Mouse (Mus musculus): Measurements from ENCODE around the gene Fndc3b. TPM values are rescaled to one million over a fixed set of nuclear protein-coding genes. Genes with fewer than 3 reads are reported as not detected.
A peak's percentile ranks its signal among the peaks of the same experiment; 100 is the strongest.
"Not testable (repeated sequence)": the region's sequence is repeated elsewhere in the genome, so short reads cannot be mapped to it uniquely, and the experiment has no call there.

Fndc3b gene
- polyA plus RNA-seq, 1 experiment from 2014 or later, result 10.0 TPM

GRCm38 (mm10) chr3:27411286-27411685, 299.8 kb downstream of the Fndc3b start:
- 92% methylated on average over 2 of the region's 2 CpGs for whole genome bisulfite sequencing
- H3K4me3 ChIP-seq, result no peak overlapping the region
- H3K27me3 ChIP-seq (replicated peaks; ENCODE audit: low read depth, poor library complexity, severe bottlenecking), result no peaks in the 10 kb centered on the region

DNA sequence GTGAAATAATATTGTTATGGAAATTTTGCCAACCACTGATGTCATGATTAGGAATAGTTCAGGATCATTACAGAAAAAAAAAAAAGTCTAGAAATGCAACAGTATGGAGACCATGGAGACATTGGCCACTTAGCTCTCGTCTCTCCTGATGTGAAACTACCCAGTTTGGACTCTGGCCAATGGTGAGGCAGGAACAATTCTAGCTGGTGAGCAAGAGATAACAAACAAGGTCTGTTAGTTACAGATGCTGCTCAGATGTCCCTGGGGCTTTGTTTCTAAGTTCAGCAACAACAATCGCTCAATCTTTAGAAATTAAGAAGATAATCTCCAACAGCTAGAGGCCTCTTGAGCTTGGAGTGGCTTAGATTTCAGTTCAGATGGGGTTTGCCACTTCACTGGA, 302.5 kb downstream of the Fndc3b start:
- H3K9me3 ChIP-seq, result no peaks in the 10 kb centered on the region
- no peaks in the 10 kb centered on the region for H3K4me1 ChIP-seq
- no peak overlapping the region for H3K4me3 ChIP-seq
- DNase-seq (ENCODE audit: low spot score), result no peak
- no peaks in the 10 kb centered on the region for H3K27me3 ChIP-seq (replicated peaks; ENCODE audit: low read depth, poor library complexity, severe bottlenecking)
- no peaks in the 10 kb centered on the region for H3K36me3 ChIP-seq (replicated peaks)
- H3K27ac ChIP-seq (replicated peaks), result no peak overlapping the region
- WGBS, result 71% methylated on average over 2 of the region's 2 CpGs

More at GRCm38 (mm10) chr3:27411286-27411685, 299.8 kb downstream of the Fndc3b start:
- Histone ChIP-seq H3K36me3 (replicated peaks) (no peaks in the 10 kb centered on the region), H3K9me3 (no peaks in the 10 kb centered on the region), H3K27ac (replicated peaks) (no peak overlapping the region), H3K4me1 (no peaks in the 10 kb centered on the region)
- DNase-seq (ENCODE audit: low spot score), result no peak

- H3K9me3 ChIP-seq, result no peaks in the 10 kb centered on the region
- no peak for DNase-seq (ENCODE audit: low spot score)
- no peak overlapping the region for H3K4me3 ChIP-seq
- no peaks in the 10 kb centered on the region for H3K36me3 ChIP-seq (replicated peaks)
- no peak overlapping the region for H3K27ac ChIP-seq (replicated peaks)
- WGBS, result 78% methylated on average over 3 of the region's 3 CpGs
- H3K27me3 ChIP-seq (replicated peaks; ENCODE audit: low read depth, poor library complexity, severe bottlenecking), result no peaks in the 10 kb centered on the region
- H3K4me1 ChIP-seq, result no peaks in the 10 kb centered on the region
These were observed 304.7 kb downstream of the Fndc3b start for GRCm38 (mm10) chr3:27406440-27406839.

- H3K27ac ChIP-seq (replicated peaks); H3K36me3 ChIP-seq (replicated peaks); DNase-seq (ENCODE audit: low spot score); H3K9me3 ChIP-seq; H3K4me3 ChIP-seq; H3K27me3 ChIP-seq (replicated peaks; ENCODE audit: low read depth, poor library complexity, severe bottlenecking); H3K4me1 ChIP-seq: not testable (repeated sequence)
- 94% methylated on average over 3 of the region's 3 CpGs for WGBS
These were observed 310.1 kb downstream of the Fndc3b start for GRCm38 (mm10) chr3:27400996-27401395.

- WGBS, result 82% methylated on average over 1 of the region's 1 CpGs
- Histone ChIP-seq H3K9me3 (no peaks in the 10 kb centered on the region), H3K27me3 (replicated peaks; ENCODE audit: low read depth, poor library complexity, severe bottlenecking) (no peaks in the 10 kb centered on the region), H3K4me3 (no peak overlapping the region), H3K27ac (replicated peaks) (no peak overlapping the region), H3K4me1 (no peaks in the 10 kb centered on the region), H3K36me3 (replicated peaks) (no peaks in the 10 kb centered on the region)
- DNase-seq (ENCODE audit: low spot score), result no peak
These were observed 321.2 kb downstream of the Fndc3b start for GRCm38 (mm10) chr3:27389923-27390322.

- 73% methylated on average over 3 of the region's 3 CpGs for WGBS
- Histone ChIP-seq H3K27ac (replicated peaks) (no peak overlapping the region), H3K4me3 (no peak overlapping the region), H3K27me3 (replicated peaks; ENCODE audit: low read depth, poor library complexity, severe bottlenecking) (no peaks in the 10 kb centered on the region), H3K4me1 (no peaks in the 10 kb centered on the region), H3K36me3 (replicated peaks) (no peaks in the 10 kb centered on the region), H3K9me3 (no peaks in the 10 kb centered on the region)
- no peak for DNase-seq (ENCODE audit: low spot score)
These were observed 326.3 kb downstream of the Fndc3b start for GRCm38 (mm10) chr3:27384836-27385235.

DNA sequence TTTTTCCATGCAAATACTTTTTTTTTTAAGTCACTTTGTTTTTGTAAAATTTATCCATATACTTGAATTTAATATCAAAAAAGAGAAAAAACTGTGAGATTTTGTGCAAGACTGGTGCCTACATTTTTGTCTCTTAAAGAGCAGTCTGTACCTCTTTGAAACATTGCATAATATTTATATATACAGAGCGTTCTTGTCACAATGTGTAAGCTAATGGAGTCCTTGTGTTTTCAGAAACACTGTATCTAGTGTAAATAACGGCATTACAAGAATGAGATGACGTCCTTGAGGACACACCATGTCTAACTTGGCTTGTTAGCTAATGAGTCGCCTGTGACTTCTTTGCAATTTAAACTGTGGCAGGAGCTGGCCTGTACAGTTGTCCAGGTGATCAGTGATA, 333.2 kb downstream of the Fndc3b start:
- no peaks in the 10 kb centered on the region for H3K36me3 ChIP-seq (replicated peaks)
- H3K27me3 ChIP-seq (replicated peaks; ENCODE audit: low read depth, poor library complexity, severe bottlenecking), result peaks cover 26% of the 10 kb centered on the region
- no peak overlapping the region for H3K4me3 ChIP-seq
- DNase-seq (ENCODE audit: low spot score), result no peak
- no peaks in the 10 kb centered on the region for H3K9me3 ChIP-seq
- WGBS, result 81% methylated on average over 4 of the region's 4 CpGs
- H3K27ac ChIP-seq (replicated peaks), result no peak overlapping the region
- H3K4me1 ChIP-seq, result no peaks in the 10 kb centered on the region

DNA sequence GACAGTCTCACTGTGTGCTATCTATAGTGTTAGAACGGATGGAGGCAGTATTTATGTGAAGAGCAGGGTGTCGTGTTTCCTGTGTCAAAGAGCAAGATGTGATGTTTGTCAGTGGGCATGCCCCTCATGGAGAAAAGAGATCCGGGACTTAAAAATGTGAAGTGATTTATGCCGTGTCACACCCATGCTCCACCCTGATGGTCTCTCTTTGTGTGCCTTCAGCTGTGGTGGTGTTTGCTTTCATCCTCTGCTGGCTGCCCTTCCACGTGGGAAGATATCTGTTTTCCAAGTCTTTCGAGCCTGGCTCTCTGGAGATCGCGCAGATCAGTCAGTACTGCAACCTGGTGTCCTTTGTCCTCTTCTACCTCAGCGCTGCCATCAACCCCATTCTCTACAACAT, 336.7 kb downstream of the Fndc3b start:
- peaks cover 15% of the 10 kb centered on the region for H3K4me1 ChIP-seq
- no peaks in the 10 kb centered on the region for H3K36me3 ChIP-seq (replicated peaks)
- H3K4me3 ChIP-seq, result no peak overlapping the region
- H3K9me3 ChIP-seq, result no peaks in the 10 kb centered on the region
- 69% methylated on average over 9 of the region's 9 CpGs for WGBS
- no peak for DNase-seq (ENCODE audit: low spot score)
- H3K27me3 ChIP-seq (replicated peaks; ENCODE audit: low read depth, poor library complexity, severe bottlenecking), result peaks cover 62% of the 10 kb centered on the region
- no peak overlapping the region for H3K27ac ChIP-seq (replicated peaks)

GRCm38 (mm10) chr3:27371725-27372650, 339.1 kb downstream of the Fndc3b start:
- peak overlapping the region; percentile 47 for H3K4me3 ChIP-seq
- peaks cover 65% of the 10 kb centered on the region for H3K27me3 ChIP-seq (replicated peaks; ENCODE audit: low read depth, poor library complexity, severe bottlenecking)
- H3K9me3 ChIP-seq, result no peaks in the 10 kb centered on the region
- 2% methylated on average over 77 of the region's 77 CpGs for WGBS
- H3K27ac ChIP-seq (replicated peaks), result no peak overlapping the region
- no peaks in the 10 kb centered on the region for H3K36me3 ChIP-seq (replicated peaks)
- DNase-seq (ENCODE audit: low spot score), result peak; percentile 29
- H3K4me1 ChIP-seq, result peaks cover 15% of the 10 kb centered on the region

GRCm38 (mm10) chr3:27371276-27371621, 339.9 kb downstream of the Fndc3b start, which contains the start of gene Ghsr:
Ghsr (plus strand) TSS chr3:27371351.
- Histone ChIP-seq H3K4me1 (peaks cover 15% of the 10 kb centered on the region), H3K36me3 (replicated peaks) (no peaks in the 10 kb centered on the region), H3K27ac (replicated peaks) (no peak within 1 kb of the TSS), H3K27me3 (replicated peaks; ENCODE audit: low read depth, poor library complexity, severe bottlenecking) (peaks cover 65% of the 10 kb centered on the region), H3K4me3 (peak within 1 kb of the TSS; percentile 47), H3K9me3 (no peaks in the 10 kb centered on the region)
- no peak for DNase-seq (ENCODE audit: low spot score)
- 1% methylated on average over 19 of the region's 19 CpGs for whole genome bisulfite sequencing

- WGBS, result 4% methylated on average over 20 of the region's 20 CpGs
- peaks cover 15% of the 10 kb centered on the region for H3K4me1 ChIP-seq
- H3K27me3 ChIP-seq (replicated peaks; ENCODE audit: low read depth, poor library complexity, severe bottlenecking), result peaks cover 65% of the 10 kb centered on the region
- no peaks in the 10 kb centered on the region for H3K9me3 ChIP-seq
- no peak for DNase-seq (ENCODE audit: low spot score)
- H3K4me3 ChIP-seq, result peak overlapping the region; percentile 47
- H3K36me3 ChIP-seq (replicated peaks), result no peaks in the 10 kb centered on the region
- H3K27ac ChIP-seq (replicated peaks), result no peak overlapping the region
These were observed 340.4 kb downstream of the Fndc3b start for GRCm38 (mm10) chr3:27370582-27371275.

- 5% methylated on average over 10 of the region's 10 CpGs for WGBS
- no peaks in the 10 kb centered on the region for H3K9me3 ChIP-seq
- H3K27ac ChIP-seq (replicated peaks), result no peak overlapping the region
- H3K4me1 ChIP-seq, result peaks cover 15% of the 10 kb centered on the region
- DNase-seq (ENCODE audit: low spot score), result peak; percentile 85
- peaks cover 60% of the 10 kb centered on the region for H3K27me3 ChIP-seq (replicated peaks; ENCODE audit: low read depth, poor library complexity, severe bottlenecking)
- H3K4me3 ChIP-seq, result no peak overlapping the region
- H3K36me3 ChIP-seq (replicated peaks), result no peaks in the 10 kb centered on the region
These were observed 341.0 kb downstream of the Fndc3b start for GRCm38 (mm10) chr3:27370125-27370524.

Data from embryonic facial prominence, embryonic 10.5 days (tissue).